Mouse (Mus musculus): ENCODE data around the gene Cacna1c. TPM values are rescaled to one million over a fixed set of nuclear protein-coding genes. Genes with fewer than 3 reads are reported as not detected.

Gene Cacna1c
- total and polyA plus RNA-seq, 2 experiments from 2014 or later: 5.1 to 39.4 TPM

GRCm38 (mm10) chr6:119106726-119107125 is 89.5 kb downstream of the Cacna1c start:
- H3K4me1 ChIP-seq (ENCODE audit: insufficient read depth, low read length): peaks cover 8% of the 10 kb centered on the region; the same call in 1 of the 2 replicates
- 15% methylated on average over 7 of the region's 7 CpGs for WGBS

GRCm38 (mm10) chr6:119105651-119106595 is 90.3 kb downstream of the Cacna1c start:
- no peak for TF ChIP-seq CTCF (IDR thresholded peaks at IDR 0.05; ENCODE audit: low read depth)
- Histone ChIP-seq H3K4me1 (ENCODE audit: insufficient read depth, low read length) (peaks cover 8% of the 10 kb centered on the region; the same call in 1 of the 2 replicates), H3K4me3 (ENCODE audit: low read length) (peak overlapping the region; percentile 77), H3K4me2 (ENCODE audit: low read depth, low read length) (peak overlapping the region; percentile 90), H3K36me3 (ENCODE audit: insufficient read depth, low read length) (no peaks in the 10 kb centered on the region), H3K27ac (no peak overlapping the region; the same call in 1 of the 2 replicates), H3K27me3 (ENCODE audit: insufficient read depth, low read length) (no peaks in the 10 kb centered on the region), H3K9me3 (ENCODE audit: low read length) (no peaks in the 10 kb centered on the region), H3K9ac (replicated peaks; ENCODE audit: low read length) (peak overlapping the region; percentile 87; the same call in 1 of the 2 replicates)
- WGBS: 23% methylated on average over 11 of the region's 11 CpGs
- peak; percentile 40 for DNase-seq (ENCODE audit: low spot score)
- no peak for ATAC-seq

More at GRCm38 (mm10) chr6:119106726-119107125, 89.5 kb downstream of the Cacna1c start:
- ATAC-seq: no peak
- DNase-seq (ENCODE audit: low spot score): no peak
- TF ChIP-seq CTCF (IDR thresholded peaks at IDR 0.05; ENCODE audit: low read depth): no peak
- Histone ChIP-seq H3K4me3 (ENCODE audit: low read length) (peak overlapping the region; percentile 77), H3K9me3 (ENCODE audit: low read length) (no peaks in the 10 kb centered on the region), H3K27ac (no peak overlapping the region), H3K36me3 (ENCODE audit: insufficient read depth, low read length) (no peaks in the 10 kb centered on the region), H3K27me3 (ENCODE audit: insufficient read depth, low read length) (no peaks in the 10 kb centered on the region), H3K9ac (replicated peaks; ENCODE audit: low read length) (peak overlapping the region; percentile 87; the same call in 1 of the 2 replicates), H3K4me2 (ENCODE audit: low read depth, low read length) (peak overlapping the region; percentile 90)

- Histone ChIP-seq H3K9ac (replicated peaks; ENCODE audit: low read length) (no peak overlapping the region), H3K27me3 (ENCODE audit: insufficient read depth, low read length) (no peaks in the 10 kb centered on the region), H3K4me2 (ENCODE audit: low read depth, low read length) (no peak overlapping the region), H3K9me3 (ENCODE audit: low read length) (no peaks in the 10 kb centered on the region), H3K36me3 (ENCODE audit: insufficient read depth, low read length) (no peaks in the 10 kb centered on the region), H3K4me3 (ENCODE audit: low read length) (no peak overlapping the region), H3K4me1 (ENCODE audit: insufficient read depth, low read length) (peaks cover 8% of the 10 kb centered on the region; the same call in 1 of the 2 replicates), H3K27ac (no peak overlapping the region)
- 36% methylated on average over 8 of the region's 8 CpGs for WGBS
- peak; percentile 21; the same call in 1 of the 2 replicates for ATAC-seq
- DNase-seq (ENCODE audit: low spot score): peak; percentile 93
- TF ChIP-seq CTCF (IDR thresholded peaks at IDR 0.05; ENCODE audit: low read depth): peak; percentile 92
Observed at GRCm38 (mm10) chr6:119104246-119104645, 92.0 kb downstream of the Cacna1c start.

- no peak for DNase-seq (ENCODE audit: low spot score)
- H3K27ac ChIP-seq: no peak overlapping the region
- no peak overlapping the region for H3K4me3 ChIP-seq (ENCODE audit: low read length)
- no peak for ATAC-seq
- no peak for TF ChIP-seq CTCF (IDR thresholded peaks at IDR 0.05; ENCODE audit: low read depth)
- peaks cover 10% of the 10 kb centered on the region for H3K4me1 ChIP-seq (ENCODE audit: insufficient read depth, low read length)
- H3K4me2 ChIP-seq (ENCODE audit: low read depth, low read length): no peak overlapping the region
- 89% methylated on average over 9 of the region's 9 CpGs for WGBS
- no peaks in the 10 kb centered on the region for H3K9me3 ChIP-seq (ENCODE audit: low read length)
- no peaks in the 10 kb centered on the region for H3K27me3 ChIP-seq (ENCODE audit: insufficient read depth, low read length)
- H3K9ac ChIP-seq (replicated peaks; ENCODE audit: low read length): no peak overlapping the region
- H3K36me3 ChIP-seq (ENCODE audit: insufficient read depth, low read length): no peaks in the 10 kb centered on the region
Observed at GRCm38 (mm10) chr6:119102936-119103335, 93.3 kb downstream of the Cacna1c start.

- Histone ChIP-seq H3K4me3 (ENCODE audit: low read length) (no peak overlapping the region), H3K27ac (no peak overlapping the region), H3K4me1 (ENCODE audit: insufficient read depth, low read length) (peaks cover 6% of the 10 kb centered on the region; the same call in 1 of the 2 replicates), H3K27me3 (ENCODE audit: insufficient read depth, low read length) (no peaks in the 10 kb centered on the region), H3K4me2 (ENCODE audit: low read depth, low read length) (no peak overlapping the region), H3K9ac (replicated peaks; ENCODE audit: low read length) (no peak overlapping the region), H3K36me3 (ENCODE audit: insufficient read depth, low read length) (no peaks in the 10 kb centered on the region), H3K9me3 (ENCODE audit: low read length) (no peaks in the 10 kb centered on the region)
- TF ChIP-seq CTCF (IDR thresholded peaks at IDR 0.05; ENCODE audit: low read depth): no peak
- ATAC-seq (no peak), DNase-seq (ENCODE audit: low spot score) (no peak)
- 71% methylated on average over 2 of the region's 2 CpGs for WGBS
Observed at GRCm38 (mm10) chr6:119099333-119099732, 96.9 kb downstream of the Cacna1c start.

GRCm38 (mm10) chr6:119096481-119096880 is 99.7 kb downstream of the Cacna1c start:
- no peak for DNase-seq (ENCODE audit: low spot score)
- no peak overlapping the region for H3K27ac ChIP-seq
- no peak for TF ChIP-seq CTCF (IDR thresholded peaks at IDR 0.05; ENCODE audit: low read depth)
- no peaks in the 10 kb centered on the region for H3K27me3 ChIP-seq (ENCODE audit: insufficient read depth, low read length)
- H3K9me3 ChIP-seq (ENCODE audit: low read length): no peaks in the 10 kb centered on the region
- no peaks in the 10 kb centered on the region for H3K36me3 ChIP-seq (ENCODE audit: insufficient read depth, low read length)
- no peak overlapping the region for H3K9ac ChIP-seq (replicated peaks; ENCODE audit: low read length)
- peaks cover 3% of the 10 kb centered on the region; the same call in 1 of the 2 replicates for H3K4me1 ChIP-seq (ENCODE audit: insufficient read depth, low read length)
- no peak overlapping the region for H3K4me2 ChIP-seq (ENCODE audit: low read depth, low read length)
- H3K4me3 ChIP-seq (ENCODE audit: low read length): no peak overlapping the region
- 74% methylated on average over 7 of the region's 7 CpGs for WGBS
- no peak for ATAC-seq

All from hindbrain, postnatal 0 days (tissue).